Mouse (Mus musculus): ENCODE measurements around the gene Zglp1. TPM values are rescaled to one million over a fixed set of nuclear protein-coding genes. Genes with fewer than 3 reads are reported as not detected.

The Zglp1 gene
- polyA plus RNA-seq, 1 experiment, result 0.65 TPM

GRCm38 (mm10) chr9:21029291-21030054 lies 37.4 kb downstream of the Zglp1 start, which contains the start of gene Icam4:
Gene Icam4 (plus strand): TSS chr9:21029373.
- TF ChIP-seq CTCF (IDR thresholded peaks at IDR 0.05; ENCODE audit: extremely low read depth, insufficient read depth, insufficient read length, insufficient replicate concordance), result peak; percentile 85
- no peak for TF ChIP-seq POLR2A (IDR thresholded peaks at IDR 0.05; ENCODE audit: low read depth, low read length)
- Histone ChIP-seq H3K27ac (ENCODE audit: insufficient read depth, low read length) (peak within 1 kb of the TSS; percentile 34; the same call in 1 of the 2 replicates), H3K4me1 (ENCODE audit: control insufficient read depth, insufficient read depth, insufficient read length) (peaks cover 22% of the 10 kb centered on the region)

GRCm38 (mm10) chr9:21028560-21029110 lies 38.3 kb downstream of the Zglp1 start:
- no peak for DNase-seq (ENCODE audit: low read depth in 1 of 2, low spot score in 2 of 2)
- peaks cover 6% of the 10 kb centered on the region; the same call in 1 of the 2 replicates for H3K27me3 ChIP-seq (ENCODE audit: control insufficient read depth, insufficient read depth, low read length)
- H3K36me3 ChIP-seq (ENCODE audit: control insufficient read depth, insufficient read depth, low read length), result peaks cover 32% of the 10 kb centered on the region
- TF ChIP-seq CTCF (IDR thresholded peaks at IDR 0.05; ENCODE audit: extremely low read depth, insufficient read depth, insufficient read length, insufficient replicate concordance), result no peak
- no peak for TF ChIP-seq POLR2A (IDR thresholded peaks at IDR 0.05; ENCODE audit: low read depth, low read length)
- H3K27ac ChIP-seq (ENCODE audit: insufficient read depth, low read length), result no peak overlapping the region; the same call in 1 of the 2 replicates
- no peak overlapping the region for H3K4me3 ChIP-seq (ENCODE audit: extremely low read depth, insufficient read depth, insufficient read length)
- peaks cover 22% of the 10 kb centered on the region for H3K4me1 ChIP-seq (ENCODE audit: control insufficient read depth, insufficient read depth, insufficient read length)
- WGBS, result 82% methylated on average over 6 of the region's 6 CpGs

More at GRCm38 (mm10) chr9:21029291-21030054, 37.4 kb downstream of the Zglp1 start, which contains the start of gene Icam4:
- Histone ChIP-seq H3K4me3 (ENCODE audit: extremely low read depth, insufficient read depth, insufficient read length) (peak within 1 kb of the TSS; percentile 26), H3K27me3 (ENCODE audit: control insufficient read depth, insufficient read depth, low read length) (peaks cover 8% of the 10 kb centered on the region), H3K36me3 (ENCODE audit: control insufficient read depth, insufficient read depth, low read length) (peaks cover 27% of the 10 kb centered on the region)
- DNase-seq (ENCODE audit: low read depth in 1 of 2, low spot score in 2 of 2), result peak in 1 of 2 experiments; percentile 76
- 5% methylated on average over 37 of the region's 37 CpGs for WGBS

DNA sequence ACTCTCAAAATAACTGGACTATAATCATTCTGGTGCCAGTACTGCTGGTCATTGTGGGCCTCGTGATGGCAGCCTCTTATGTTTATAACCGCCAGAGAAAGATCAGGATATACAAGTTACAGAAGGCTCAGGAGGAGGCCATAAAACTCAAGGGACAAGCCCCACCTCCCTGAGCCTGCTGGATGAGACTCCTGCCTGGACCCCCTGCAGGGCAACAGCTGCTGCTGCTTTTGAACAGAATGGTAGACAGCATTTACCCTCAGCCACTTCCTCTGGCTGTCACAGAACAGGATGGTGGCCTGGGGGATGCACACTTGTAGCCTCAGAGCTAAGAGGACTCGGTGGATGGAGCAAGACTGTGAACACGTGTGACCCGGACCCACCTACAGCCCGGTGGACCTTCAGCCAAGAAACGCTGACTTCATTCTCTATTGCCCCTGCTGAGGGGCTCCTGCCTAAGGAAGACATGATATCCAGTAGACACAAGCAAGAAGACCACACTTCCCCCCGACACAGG lies 39.1 kb downstream of the Zglp1 start:
- WGBS, result 87% methylated on average over 8 of the region's 8 CpGs

GRCm38 (mm10) chr9:21026849-21027248 lies 40.0 kb downstream of the Zglp1 start:
- H3K4me1 ChIP-seq (ENCODE audit: control insufficient read depth, insufficient read depth, insufficient read length), result peaks cover 8% of the 10 kb centered on the region; the same call in 1 of the 2 replicates
- H3K27ac ChIP-seq (ENCODE audit: insufficient read depth, low read length), result no peak overlapping the region
- H3K27me3 ChIP-seq (ENCODE audit: control insufficient read depth, insufficient read depth, low read length), result no peaks in the 10 kb centered on the region
- H3K4me3 ChIP-seq (ENCODE audit: extremely low read depth, insufficient read depth, insufficient read length), result no peak overlapping the region
- no peak for DNase-seq (ENCODE audit: low read depth in 1 of 2, low spot score in 2 of 2)
- no peak for TF ChIP-seq POLR2A (IDR thresholded peaks at IDR 0.05; ENCODE audit: low read depth, low read length)
- TF ChIP-seq CTCF (IDR thresholded peaks at IDR 0.05; ENCODE audit: extremely low read depth, insufficient read depth, insufficient read length, insufficient replicate concordance), result no peak
- 92% methylated on average over 12 of the region's 12 CpGs for WGBS
- H3K36me3 ChIP-seq (ENCODE audit: control insufficient read depth, insufficient read depth, low read length), result peaks cover 38% of the 10 kb centered on the region

More for the DNA sequence above, 39.1 kb downstream of the Zglp1 start:
- no peak for DNase-seq (ENCODE audit: low read depth in 1 of 2, low spot score in 2 of 2)
- TF ChIP-seq CTCF (IDR thresholded peaks at IDR 0.05; ENCODE audit: extremely low read depth, insufficient read depth, insufficient read length, insufficient replicate concordance) (no peak), POLR2A (IDR thresholded peaks at IDR 0.05; ENCODE audit: low read depth, low read length) (no peak)
- peaks cover 14% of the 10 kb centered on the region; the same call in 1 of the 2 replicates for H3K4me1 ChIP-seq (ENCODE audit: control insufficient read depth, insufficient read depth, insufficient read length)
- no peak overlapping the region for H3K4me3 ChIP-seq (ENCODE audit: extremely low read depth, insufficient read depth, insufficient read length)
- H3K27ac ChIP-seq (ENCODE audit: insufficient read depth, low read length), result no peak overlapping the region
- 0 out of 2 replicates have a peak, but pooled peaks cover 2% of the 10 kb centered on the region for H3K27me3 ChIP-seq (ENCODE audit: control insufficient read depth, insufficient read depth, low read length)
- peaks cover 32% of the 10 kb centered on the region for H3K36me3 ChIP-seq (ENCODE audit: control insufficient read depth, insufficient read depth, low read length)

DNA sequence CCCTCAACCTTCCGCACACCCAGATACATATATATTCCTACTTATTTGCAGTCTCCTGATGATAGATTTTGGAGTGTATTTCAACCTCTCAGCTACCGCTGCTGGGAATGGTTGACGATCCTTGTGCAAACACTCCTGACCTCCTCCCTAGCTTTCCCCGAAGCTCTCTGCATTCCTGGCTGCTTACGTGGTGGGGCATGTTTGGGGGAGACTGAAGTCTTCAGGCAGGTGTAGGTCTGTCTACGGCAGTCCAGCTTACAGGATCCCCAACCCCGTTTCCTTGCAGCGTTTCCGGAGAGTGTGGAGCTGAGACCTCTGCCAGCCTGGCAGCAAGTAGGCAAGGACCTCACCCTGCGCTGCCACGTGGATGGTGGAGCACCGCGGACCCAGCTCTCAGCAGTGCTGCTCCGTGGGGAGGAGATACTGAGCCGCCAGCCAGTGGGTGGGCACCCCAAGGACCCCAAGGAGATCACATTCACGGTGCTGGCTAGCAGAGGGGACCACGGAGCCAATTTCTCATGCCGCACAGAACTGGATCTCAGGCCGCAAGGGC lies 41.6 kb downstream of the Zglp1 start:
- WGBS, result 94% methylated on average over 19 of the region's 19 CpGs
- peaks cover 8% of the 10 kb centered on the region; the same call in 1 of the 2 replicates for H3K4me1 ChIP-seq (ENCODE audit: control insufficient read depth, insufficient read depth, insufficient read length)
- TF ChIP-seq CTCF (IDR thresholded peaks at IDR 0.05; ENCODE audit: extremely low read depth, insufficient read depth, insufficient read length, insufficient replicate concordance), result no peak
- TF ChIP-seq POLR2A (IDR thresholded peaks at IDR 0.05; ENCODE audit: low read depth, low read length), result no peak
- H3K36me3 ChIP-seq (ENCODE audit: control insufficient read depth, insufficient read depth, low read length), result peaks cover 49% of the 10 kb centered on the region
- no peaks in the 10 kb centered on the region for H3K27me3 ChIP-seq (ENCODE audit: control insufficient read depth, insufficient read depth, low read length)
- H3K27ac ChIP-seq (ENCODE audit: insufficient read depth, low read length), result no peak overlapping the region
- H3K4me3 ChIP-seq (ENCODE audit: extremely low read depth, insufficient read depth, insufficient read length), result no peak overlapping the region
- DNase-seq (ENCODE audit: low read depth in 1 of 2, low spot score in 2 of 2), result no peak

DNA sequence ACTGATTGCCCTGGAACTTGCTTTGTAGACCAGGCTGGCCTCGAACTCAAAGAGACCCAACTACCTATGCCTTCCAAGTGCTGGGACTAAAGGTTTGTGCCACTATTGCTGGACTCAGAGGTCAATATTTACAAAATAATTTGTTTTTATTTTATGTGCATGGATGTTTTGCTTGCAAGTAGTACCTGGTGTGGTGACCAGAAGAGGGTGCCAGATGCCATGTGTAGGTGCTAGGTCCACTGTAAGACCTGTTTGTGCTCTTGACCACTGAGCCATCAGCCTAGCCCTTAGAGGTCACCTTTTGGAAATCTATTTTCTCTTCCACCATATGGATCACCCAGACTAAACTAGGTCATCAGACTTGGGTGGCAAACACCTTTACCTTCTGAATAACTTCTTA lies 44.2 kb downstream of the Zglp1 start:
- Histone ChIP-seq H3K27me3 (ENCODE audit: control insufficient read depth, insufficient read depth, low read length) (no peaks in the 10 kb centered on the region), H3K4me1 (ENCODE audit: control insufficient read depth, insufficient read depth, insufficient read length) (peaks cover 3% of the 10 kb centered on the region; the same call in 1 of the 2 replicates)
- TF ChIP-seq CTCF (IDR thresholded peaks at IDR 0.05; ENCODE audit: extremely low read depth, insufficient read depth, insufficient read length, insufficient replicate concordance) (no peak), POLR2A (IDR thresholded peaks at IDR 0.05; ENCODE audit: low read depth, low read length) (no peak)

More for the DNA sequence above, 44.2 kb downstream of the Zglp1 start:
- Histone ChIP-seq H3K36me3 (ENCODE audit: control insufficient read depth, insufficient read depth, low read length) (peaks cover 46% of the 10 kb centered on the region), H3K27ac (ENCODE audit: insufficient read depth, low read length) (no peak overlapping the region), H3K4me3 (ENCODE audit: extremely low read depth, insufficient read depth, insufficient read length) (no peak overlapping the region)
- no peak for DNase-seq (ENCODE audit: low read depth in 1 of 2, low spot score in 2 of 2)
- WGBS, result 86% methylated on average over 1 of the region's 1 CpGs
